Mouse (Mus musculus) intestine, postnatal 0 days (tissue): Measurements from ENCODE around the gene Gli3. TPM values are rescaled to one million over a fixed set of nuclear protein-coding genes. Genes with fewer than 3 reads are reported as not detected.

ENCODE experiments used
- ATAC-seq: fragments of 200-750 bp; cut with Nextera tagmentation; 2 replicates; pipeline ENCODE4 v1.8.0; 2017; ENCODE audit warnings: mild to moderate bottlenecking, moderate TSS enrichment, moderate library complexity
- H3K27ac ChIP-seq: fragments of 300-500 bp; sonication (generic); 2 replicates; pipeline ENCODE4 v1.5.1; 2014; ENCODE audit warnings: mild to moderate bottlenecking, low read depth, low read length, moderate library complexity
- H3K27me3 ChIP-seq: fragments of 300-500 bp; sonication (generic); replicated peaks from 2 replicates; pipeline ENCODE4 v1.6.1; 2014; ENCODE audit warnings: low read length, mixed read lengths; ENCODE audit not compliant: control insufficient read depth, insufficient read depth
- H3K36me3 ChIP-seq: fragments of 300-500 bp; sonication (generic); 2 replicates; pipeline ENCODE4 v1.6.1; 2014; ENCODE audit warnings: mild to moderate bottlenecking, moderate library complexity; ENCODE audit not compliant: control insufficient read depth, insufficient read depth
- H3K4me1 ChIP-seq: fragments of 300-500 bp; sonication (generic); replicated peaks from 2 replicates; pipeline ENCODE4 v1.6.1; 2014; ENCODE audit warnings: antibody characterized with exemption, low read length, mixed read lengths; ENCODE audit not compliant: control insufficient read depth, insufficient read depth
- H3K4me2 ChIP-seq: fragments of 300-500 bp; sonication (generic); replicated peaks from 2 replicates; pipeline ENCODE4 v1.6.1; 2014; ENCODE audit warnings: low read depth, mild to moderate bottlenecking, moderate library complexity
- H3K4me3 ChIP-seq: fragments of 300-500 bp; sonication (generic); 2 replicates; pipeline ENCODE4 v1.5.1; 2014; ENCODE audit warnings: low read depth, low read length
- H3K9ac ChIP-seq: fragments of 300-500 bp; sonication (generic); 2 replicates; pipeline ENCODE4 v1.6.1; 2014; ENCODE audit warnings: mild to moderate bottlenecking, low read depth, low read length
- H3K9me3 ChIP-seq: fragments of 300-500 bp; sonication (generic); 2 replicates; pipeline ENCODE4 v1.6.1; 2016; ENCODE audit warnings: mixed run types; ENCODE audit not compliant: control insufficient read depth
- CTCF ChIP-seq: sonication (generic); IDR thresholded peaks from 2 replicates; pipeline ENCODE4 v1.5.1; 2016; ENCODE audit warnings: low read depth, mild to moderate bottlenecking, control low read depth, antibody characterized with exemption, moderate library complexity
- WGBS: fragments of 180-500 bp; shearing (Covaris S2); extraction: QIAGEN DNeasy Blood & Tissue Kit; methylation state at CpG from one replicate; pipeline ENCODE4 v1.1.7; 2014; 5-methylcytosine and 5-hydroxymethylcytosine counted together
- polyA plus RNA-seq: library from polyadenylated mRNA; unstranded; fragments of >200 nt; fragmentation: Nextera tagmentation; extraction: Ambion mirVana; gene quantifications from 2 replicates; pipeline ENCODE4 v1.2.1, GENCODE M21; 2015

Gene Gli3
- polyA plus RNA-seq, 1 experiment from 2014 or later = 5.0 TPM

- H3K27ac ChIP-seq = no peak overlapping the region
- no peaks in the 10 kb centered on the region for H3K4me1 ChIP-seq
- no peak overlapping the region for H3K9ac ChIP-seq
- no peak overlapping the region for H3K4me3 ChIP-seq
- H3K27me3 ChIP-seq = no peaks in the 10 kb centered on the region
- H3K36me3 ChIP-seq = no peaks in the 10 kb centered on the region
- no peak for TF ChIP-seq CTCF
- H3K9me3 ChIP-seq = no peaks in the 10 kb centered on the region
- no peak overlapping the region for H3K4me2 ChIP-seq
- ATAC-seq = no peak
- WGBS = 57% methylated on average over 8 of the region's 8 CpGs
Measured at GRCm38 (mm10) chr13:15514082-15514481, 51.0 kb downstream of the Gli3 start.

DNA sequence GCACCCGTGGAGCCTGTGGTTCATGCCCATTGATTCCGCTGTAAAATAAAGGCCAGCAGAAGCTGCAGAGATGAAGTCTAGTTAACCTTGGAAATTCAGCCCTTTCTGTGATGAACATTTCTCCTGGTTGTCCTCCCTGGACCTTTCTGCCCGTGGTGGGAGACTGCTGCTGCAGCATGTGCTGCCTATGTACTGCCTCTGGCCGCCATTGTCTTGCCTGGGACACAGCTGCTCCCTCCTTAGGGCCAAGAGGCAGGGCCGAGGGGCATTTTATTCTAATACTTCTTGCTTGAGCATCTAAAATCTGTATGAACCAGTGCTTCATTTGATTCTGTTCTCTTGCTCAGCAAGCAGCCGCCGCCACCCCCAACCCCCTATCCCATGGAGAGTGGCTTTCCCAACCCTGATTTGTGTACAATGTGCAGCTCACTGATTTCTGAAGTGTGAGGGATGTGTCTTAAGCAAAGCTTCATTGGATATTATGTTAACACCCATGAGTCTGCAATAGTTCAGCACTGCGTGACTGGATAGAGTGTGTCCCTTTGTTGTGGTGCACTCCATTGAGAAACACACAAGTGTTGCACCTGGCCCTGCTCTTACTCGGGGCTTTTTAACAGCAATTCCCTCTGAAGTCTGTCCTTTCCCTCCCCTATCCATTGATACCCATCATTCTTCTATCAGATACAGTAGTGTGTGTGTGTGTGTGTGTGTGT, 54.2 kb downstream of the Gli3 start:
- 86% methylated on average over 9 of the region's 9 CpGs for WGBS
- TF ChIP-seq CTCF = no peak
- no peak overlapping the region for H3K4me3 ChIP-seq
- no peaks in the 10 kb centered on the region for H3K27me3 ChIP-seq
- ATAC-seq = no peak
- no peak overlapping the region for H3K27ac ChIP-seq
- no peak overlapping the region for H3K9ac ChIP-seq
- no peaks in the 10 kb centered on the region for H3K4me1 ChIP-seq
- no peaks in the 10 kb centered on the region for H3K9me3 ChIP-seq
- no peaks in the 10 kb centered on the region for H3K36me3 ChIP-seq
- H3K4me2 ChIP-seq = no peak overlapping the region

DNA sequence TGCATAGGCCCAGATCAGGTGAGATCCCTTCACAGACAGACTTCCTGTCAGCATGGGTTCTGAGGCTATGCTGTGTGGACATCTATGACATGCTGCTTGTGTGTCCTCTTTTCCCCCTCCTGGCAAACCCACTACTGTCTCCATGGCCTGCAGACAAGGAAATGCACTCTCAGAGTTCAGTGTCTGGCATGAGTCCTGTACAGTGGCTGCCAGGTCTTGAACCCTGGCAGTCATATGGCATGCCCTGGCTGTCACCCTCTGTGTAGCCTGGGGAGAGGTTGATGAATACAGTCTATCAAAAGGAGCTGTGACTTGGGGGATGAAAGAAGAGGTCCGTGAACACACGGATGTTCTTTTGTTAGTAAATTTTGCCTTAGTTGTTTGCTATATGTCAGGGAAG, 57.3 kb downstream of the Gli3 start:
- no peaks in the 10 kb centered on the region for H3K4me1 ChIP-seq
- no peak overlapping the region for H3K9ac ChIP-seq
- TF ChIP-seq CTCF = no peak
- 65% methylated on average over 2 of the region's 2 CpGs for WGBS
- no peak overlapping the region for H3K4me2 ChIP-seq
- no peaks in the 10 kb centered on the region for H3K27me3 ChIP-seq
- ATAC-seq = no peak
- H3K4me3 ChIP-seq = no peak overlapping the region
- no peak overlapping the region for H3K27ac ChIP-seq
- no peaks in the 10 kb centered on the region for H3K36me3 ChIP-seq
- no peaks in the 10 kb centered on the region for H3K9me3 ChIP-seq

DNA sequence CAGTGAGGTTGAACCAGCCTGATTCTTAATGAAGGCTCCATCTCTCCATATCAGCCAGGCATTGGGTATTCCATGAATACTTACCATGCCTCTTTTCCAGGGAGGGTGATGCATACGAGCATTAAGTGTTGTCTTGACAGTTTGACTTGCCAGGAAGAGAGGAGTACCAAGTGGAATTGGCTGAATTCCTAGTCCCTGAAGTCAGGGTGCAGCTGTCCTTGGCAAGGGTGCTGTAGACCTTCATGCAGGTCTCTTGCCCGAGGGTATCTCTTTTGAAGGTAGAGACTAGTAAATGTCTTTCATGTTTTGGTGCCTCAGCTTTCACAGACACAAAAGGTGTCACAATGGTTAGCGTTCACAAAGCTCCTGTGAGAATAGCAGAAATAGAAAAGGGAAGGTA, 59.1 kb downstream of the Gli3 start:
- no peak for TF ChIP-seq CTCF

DNA sequence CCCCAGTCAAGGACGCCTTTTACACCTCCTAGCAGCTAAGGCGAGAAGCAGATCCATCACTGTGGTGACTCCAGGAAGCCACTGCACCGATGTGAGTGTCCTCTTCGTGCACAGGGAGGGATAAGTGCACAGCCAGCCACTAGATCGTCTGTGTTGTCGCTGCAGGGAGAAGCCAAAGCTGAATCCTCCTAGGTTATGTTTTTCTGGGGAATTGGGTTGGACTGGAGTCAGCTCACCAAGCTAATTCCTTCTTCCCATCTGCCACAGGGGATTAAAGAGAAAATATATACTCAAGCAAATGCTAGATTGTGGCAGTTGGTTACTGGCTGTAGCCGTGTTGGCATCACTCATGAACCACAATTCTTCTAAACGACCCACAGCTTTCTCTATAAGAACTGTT, 61.2 kb downstream of the Gli3 start:
- no peak overlapping the region for H3K27ac ChIP-seq
- H3K9ac ChIP-seq = no peak overlapping the region
- H3K4me1 ChIP-seq = no peaks in the 10 kb centered on the region
- no peaks in the 10 kb centered on the region for H3K27me3 ChIP-seq
- H3K4me2 ChIP-seq = no peak overlapping the region
- no peaks in the 10 kb centered on the region for H3K36me3 ChIP-seq
- no peaks in the 10 kb centered on the region for H3K9me3 ChIP-seq
- WGBS = 84% methylated on average over 8 of the region's 8 CpGs
- ATAC-seq = no peak
- H3K4me3 ChIP-seq = no peak overlapping the region
- no peak for TF ChIP-seq CTCF

More for the DNA sequence above, 59.1 kb downstream of the Gli3 start:
- no peak overlapping the region for H3K4me3 ChIP-seq
- no peak overlapping the region for H3K27ac ChIP-seq
- no peaks in the 10 kb centered on the region for H3K27me3 ChIP-seq
- no peaks in the 10 kb centered on the region for H3K4me1 ChIP-seq
- ATAC-seq = no peak
- 76% methylated on average over 3 of the region's 3 CpGs for WGBS
- H3K9me3 ChIP-seq = no peaks in the 10 kb centered on the region
- no peaks in the 10 kb centered on the region for H3K36me3 ChIP-seq
- no peak overlapping the region for H3K4me2 ChIP-seq
- no peak overlapping the region for H3K9ac ChIP-seq

- no peak for ATAC-seq
- no peaks in the 10 kb centered on the region for H3K9me3 ChIP-seq
- H3K36me3 ChIP-seq = no peaks in the 10 kb centered on the region
- H3K27me3 ChIP-seq = no peaks in the 10 kb centered on the region
- no peaks in the 10 kb centered on the region for H3K4me1 ChIP-seq
- no peak for TF ChIP-seq CTCF
- H3K27ac ChIP-seq = no peak overlapping the region
- H3K4me3 ChIP-seq = no peak overlapping the region
- 92% methylated on average over 4 of the region's 4 CpGs for WGBS
- H3K4me2 ChIP-seq = no peak overlapping the region
- H3K9ac ChIP-seq = no peak overlapping the region
Measured at GRCm38 (mm10) chr13:15526691-15527090, 63.7 kb downstream of the Gli3 start.
